Mouse (Mus musculus) small intestine, adult 2 months (tissue): Measurements from ENCODE around the gene Cers6.

Experiments
- CTCF ChIP-seq: fragments of 200-500 bp; IDR thresholded peaks from 2 replicates; pipeline ENCODE4 v1.5.1; 2012; ENCODE audit warnings: low read depth, mild to moderate bottlenecking, control low read depth, inconsistent platforms, low read length, moderate library complexity, mixed read lengths; ENCODE audit not compliant: insufficient replicate concordance, insufficient read length; ENCODE audit errors: extremely low read depth
- POLR2A ChIP-seq: fragments of 200-500 bp; IDR thresholded peaks from 2 replicates; pipeline ENCODE4 v1.6.1; 2012; ENCODE audit warnings: low read depth, mild to moderate bottlenecking, control low read depth, inconsistent platforms, low read length, moderate library complexity

DNA sequence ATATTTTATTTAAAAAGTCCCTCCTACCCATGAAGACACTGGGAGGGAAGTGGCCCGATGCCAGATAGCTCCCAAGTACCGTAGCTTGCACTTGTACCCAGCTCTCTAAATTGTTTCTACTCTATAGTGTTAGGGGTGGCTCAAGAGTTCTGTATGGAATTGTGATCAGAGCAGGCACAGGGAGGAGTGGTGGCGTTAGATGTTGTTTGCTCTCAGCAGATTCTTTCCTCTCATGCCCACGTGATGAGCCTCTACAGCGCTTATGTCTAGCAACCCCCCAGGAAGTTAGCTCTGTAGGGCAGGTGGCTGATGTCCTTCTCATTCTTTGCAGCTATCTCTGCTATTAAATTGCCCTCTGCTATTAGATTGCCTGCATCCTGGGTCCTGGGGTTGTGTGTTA is 98.8 kb downstream of the Cers6 start:
- TF ChIP-seq CTCF (no peak), POLR2A (no peak)
